Mouse (Mus musculus): Measurements from ENCODE around the gene Fchsd2.

GRCm38 (mm10) chr7:101059188-101059587, 33.5 kb upstream of the Fchsd2 start:
- TF ChIP-seq CTCF (IDR thresholded peaks at IDR 0.05; ENCODE audit: low read depth, low read length) = no peak
- TF ChIP-seq POLR2A (IDR thresholded peaks at IDR 0.05; ENCODE audit: insufficient read depth, low read length) = no peak
